Mouse (Mus musculus): ENCODE data around the gene Fap. TPM values are rescaled to one million over a fixed set of nuclear protein-coding genes. Genes with fewer than 3 reads are reported as not detected.

The Fap gene
- total RNA-seq, 2 experiments from 2014 or later = 3.4 to 3.7 TPM

GRCm38 (mm10) chr2:62531065-62531464, 42.8 kb downstream of the Fap start:
- DNase-seq (ENCODE audit: low spot score) = no peak

- DNase-seq (ENCODE audit: low spot score) = no peak
Observed at GRCm38 (mm10) chr2:62526399-62526798, 47.5 kb downstream of the Fap start.

- DNase-seq (ENCODE audit: low spot score) = no peak
Observed at GRCm38 (mm10) chr2:62517790-62518189, 56.1 kb downstream of the Fap start.

- no peak for DNase-seq (ENCODE audit: low spot score)
Observed at GRCm38 (mm10) chr2:62514477-62514876, 59.4 kb downstream of the Fap start.

GRCm38 (mm10) chr2:62513477-62513876, 60.4 kb downstream of the Fap start:
- DNase-seq (ENCODE audit: low spot score) = no peak

GRCm38 (mm10) chr2:62507130-62507529, 66.7 kb downstream of the Fap start:
- no peak for DNase-seq (ENCODE audit: low spot score)

GRCm38 (mm10) chr2:62506441-62506840, 67.4 kb downstream of the Fap start:
- no peak for DNase-seq (ENCODE audit: low spot score)

- no peak for DNase-seq (ENCODE audit: low spot score)
Observed at GRCm38 (mm10) chr2:62504269-62504796, 69.5 kb downstream of the Fap start.

- DNase-seq (ENCODE audit: low spot score) = no peak
Observed at GRCm38 (mm10) chr2:62503326-62503725, 70.5 kb downstream of the Fap start.

- DNase-seq (ENCODE audit: low spot score) = no peak
Observed at GRCm38 (mm10) chr2:62502516-62502915, 71.4 kb downstream of the Fap start.

- no peak for DNase-seq (ENCODE audit: low spot score)
Observed at GRCm38 (mm10) chr2:62498821-62499220, 75.1 kb downstream of the Fap start.

- DNase-seq (ENCODE audit: low spot score) = no peak
Observed at GRCm38 (mm10) chr2:62498086-62498485, 75.8 kb downstream of the Fap start.

- DNase-seq (ENCODE audit: low spot score) = no peak
Observed at GRCm38 (mm10) chr2:62497333-62498002, 76.4 kb downstream of the Fap start.

- DNase-seq (ENCODE audit: low spot score) = no peak
Observed at GRCm38 (mm10) chr2:62495407-62495806, 78.5 kb downstream of the Fap start.

GRCm38 (mm10) chr2:62489832-62490231, 84.0 kb downstream of the Fap start:
- DNase-seq (ENCODE audit: low spot score) = no peak

GRCm38 (mm10) chr2:62484906-62485305, 89.0 kb downstream of the Fap start:
- DNase-seq (ENCODE audit: low spot score) = no peak

GRCm38 (mm10) chr2:62483550-62483949, 90.3 kb downstream of the Fap start, which contains the start of gene Gcg:
Gene Gcg (minus strand): TSS chr2:62483650.
- no peak for DNase-seq (ENCODE audit: low spot score)

GRCm38 (mm10) chr2:62480285-62481198, 93.3 kb downstream of the Fap start:
- no peak for DNase-seq (ENCODE audit: low spot score)

GRCm38 (mm10) chr2:62469551-62469950, 104.3 kb downstream of the Fap start:
- DNase-seq (ENCODE audit: low spot score) = peak; percentile 12

GRCm38 (mm10) chr2:62463287-62463686, 110.6 kb downstream of the Fap start:
- DNase-seq (ENCODE audit: low spot score) = no peak

GRCm38 (mm10) chr2:62462174-62462573, 111.7 kb downstream of the Fap start:
- no peak for DNase-seq (ENCODE audit: low spot score)

GRCm38 (mm10) chr2:62460815-62461450, 112.9 kb downstream of the Fap start:
- no peak for DNase-seq (ENCODE audit: low spot score)
